In genomic region chr1:54874094-54874493, GRCm38 (mm10) we compare ENCODE assay signal across 12 mouse cellular contexts.
"Had no signal": no experiment of that assay in that cellular context is flagged by ENCODE, and none has a peak within 500 bp of the region (broad histone marks: within the 10 kb centered on the region; RNA-seq: fewer than 3 reads in every experiment).

No protein-coding gene starts in this region.

- H3K27ac ChIP-seq: limb, embryonic 12.5 days; liver, embryonic 13.5 days; midbrain, embryonic 10.5 days; neural tube, embryonic 12.5 days had no signal

- H3K27me3 ChIP-seq: limb, embryonic 12.5 days; liver, embryonic 13.5 days; neural tube, embryonic 12.5 days had no signal

- H3K36me3 ChIP-seq: limb, embryonic 12.5 days; liver, embryonic 13.5 days; midbrain, embryonic 10.5 days; neural tube, embryonic 12.5 days had no signal

- H3K9me3 ChIP-seq: limb, embryonic 12.5 days; liver, embryonic 13.5 days; midbrain, embryonic 10.5 days; neural tube, embryonic 12.5 days had no signal

- H3K4me2 ChIP-seq: limb, embryonic 12.5 days; liver, embryonic 13.5 days; neural tube, embryonic 12.5 days had no signal

- ATAC-seq: liver, postnatal 0 days had no signal

- H3K9ac ChIP-seq: limb, embryonic 12.5 days; liver, embryonic 13.5 days; liver, postnatal 0 days; neural tube, embryonic 12.5 days had no signal

- H3K4me3 ChIP-seq: limb, embryonic 12.5 days; liver, embryonic 13.5 days; midbrain, embryonic 10.5 days; myocyte; neural tube, embryonic 12.5 days had no signal

- DNase-seq: kidney, postnatal 25 days; layer of hippocampus, postnatal 36 days; liver; liver, embryonic 13.5 days; liver, postnatal 0 days; midbrain, embryonic 14.5 days; thymus, adult 18-20 months; thymus, postnatal 14 days had no signal

- H3K4me1 ChIP-seq: neural tube, embryonic 12.5 days had no signal
